Mouse (Mus musculus): ENCODE results near the gene Rgs3. TPM values are rescaled to one million over a fixed set of nuclear protein-coding genes. Genes with fewer than 3 reads are reported as not detected.

Gene Rgs3
- polyA plus RNA-seq, 1 experiment: 92.5 TPM

DNA sequence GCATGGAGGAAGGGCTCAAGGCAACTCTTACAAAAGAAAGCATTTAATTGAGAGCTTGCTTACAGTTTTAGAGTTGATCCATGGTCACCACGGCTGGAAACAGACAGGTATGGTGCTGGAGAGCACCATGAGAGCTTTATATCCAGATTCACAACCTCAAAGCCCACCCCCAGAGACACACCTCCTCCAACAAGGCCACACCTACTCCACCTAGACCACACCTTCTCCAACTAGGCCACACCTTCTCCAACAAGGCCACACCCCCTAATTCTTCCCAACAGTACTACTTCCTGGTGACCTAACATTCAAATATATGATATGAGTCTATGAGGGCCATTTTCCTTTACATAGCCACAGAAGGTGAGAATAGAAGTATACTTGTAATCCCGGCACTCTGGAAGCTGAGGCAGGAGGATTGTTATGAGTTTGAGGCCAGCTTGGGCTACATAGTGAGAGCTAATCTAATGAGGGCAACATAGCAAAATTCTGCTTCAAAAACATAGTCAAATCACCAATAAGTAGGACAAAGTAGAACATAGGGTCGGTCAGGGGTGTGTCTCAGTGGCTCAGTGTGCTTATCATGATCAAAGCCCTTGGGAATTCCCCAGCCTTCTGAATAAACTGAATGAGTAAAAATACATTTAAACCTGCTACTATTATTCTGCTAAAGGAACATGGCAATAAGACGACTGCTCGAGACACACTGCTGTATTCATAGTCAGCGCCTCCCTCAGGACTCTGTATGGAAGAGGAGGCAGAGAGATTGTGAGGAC lies 180.8 kb downstream of the Rgs3 start:
- TF ChIP-seq CTCF (IDR thresholded peaks at IDR 0.05; ENCODE audit: borderline replicate concordance, extremely low read depth, insufficient read depth, insufficient read length) (no peak), POLR2A (IDR thresholded peaks at IDR 0.05; ENCODE audit: borderline replicate concordance, extremely low read depth, insufficient read depth, insufficient read length, poor library complexity, severe bottlenecking) (no peak)
- DNase-seq (ENCODE audit: low read depth): no peak

DNA sequence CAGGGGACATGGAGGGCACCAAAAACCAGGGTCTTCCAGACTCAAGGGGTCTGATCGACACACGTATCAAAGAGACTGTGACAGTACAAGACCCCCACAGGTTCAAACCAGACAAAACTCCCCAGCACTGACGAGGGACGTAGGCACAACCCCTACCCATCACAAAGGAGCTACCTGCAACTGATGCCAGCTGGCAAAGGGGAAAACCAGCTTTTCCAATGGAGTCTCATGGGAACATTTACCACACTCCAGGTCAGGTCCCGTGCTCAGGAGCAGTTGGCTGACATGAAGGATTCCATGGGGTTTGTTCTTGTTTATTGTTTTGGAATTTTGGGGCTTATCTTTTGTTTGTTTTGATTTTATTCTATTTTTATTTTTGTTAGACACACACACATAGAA lies 181.4 kb downstream of the Rgs3 start:
- TF ChIP-seq POLR2A (IDR thresholded peaks at IDR 0.05; ENCODE audit: borderline replicate concordance, extremely low read depth, insufficient read depth, insufficient read length, poor library complexity, severe bottlenecking) (no peak), CTCF (IDR thresholded peaks at IDR 0.05; ENCODE audit: borderline replicate concordance, extremely low read depth, insufficient read depth, insufficient read length) (no peak)
- no peak for DNase-seq (ENCODE audit: low read depth)

DNA sequence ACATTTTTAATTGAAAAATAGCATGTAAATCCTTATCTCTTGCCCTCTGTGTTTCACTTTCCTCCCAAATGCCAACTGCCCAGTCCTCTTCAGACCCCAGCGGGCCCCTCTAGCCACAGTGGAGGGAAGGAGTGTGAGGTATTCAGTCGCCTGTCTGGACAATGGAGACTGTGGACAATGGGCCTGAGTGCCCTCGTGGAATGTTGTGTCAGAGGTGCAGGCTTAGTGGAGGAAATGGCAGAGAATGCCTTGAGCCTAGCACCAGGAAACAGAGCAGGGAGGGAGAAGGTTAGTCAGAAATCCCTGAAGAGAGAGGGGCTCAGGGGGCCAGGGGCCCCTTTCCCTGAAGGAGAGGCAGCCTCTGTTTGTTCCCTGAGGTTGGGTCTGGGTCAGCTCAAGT lies 182.0 kb downstream of the Rgs3 start:
- TF ChIP-seq POLR2A (IDR thresholded peaks at IDR 0.05; ENCODE audit: borderline replicate concordance, extremely low read depth, insufficient read depth, insufficient read length, poor library complexity, severe bottlenecking) (no peak), CTCF (IDR thresholded peaks at IDR 0.05; ENCODE audit: borderline replicate concordance, extremely low read depth, insufficient read depth, insufficient read length) (no peak)
- DNase-seq (ENCODE audit: low read depth): no peak

DNA sequence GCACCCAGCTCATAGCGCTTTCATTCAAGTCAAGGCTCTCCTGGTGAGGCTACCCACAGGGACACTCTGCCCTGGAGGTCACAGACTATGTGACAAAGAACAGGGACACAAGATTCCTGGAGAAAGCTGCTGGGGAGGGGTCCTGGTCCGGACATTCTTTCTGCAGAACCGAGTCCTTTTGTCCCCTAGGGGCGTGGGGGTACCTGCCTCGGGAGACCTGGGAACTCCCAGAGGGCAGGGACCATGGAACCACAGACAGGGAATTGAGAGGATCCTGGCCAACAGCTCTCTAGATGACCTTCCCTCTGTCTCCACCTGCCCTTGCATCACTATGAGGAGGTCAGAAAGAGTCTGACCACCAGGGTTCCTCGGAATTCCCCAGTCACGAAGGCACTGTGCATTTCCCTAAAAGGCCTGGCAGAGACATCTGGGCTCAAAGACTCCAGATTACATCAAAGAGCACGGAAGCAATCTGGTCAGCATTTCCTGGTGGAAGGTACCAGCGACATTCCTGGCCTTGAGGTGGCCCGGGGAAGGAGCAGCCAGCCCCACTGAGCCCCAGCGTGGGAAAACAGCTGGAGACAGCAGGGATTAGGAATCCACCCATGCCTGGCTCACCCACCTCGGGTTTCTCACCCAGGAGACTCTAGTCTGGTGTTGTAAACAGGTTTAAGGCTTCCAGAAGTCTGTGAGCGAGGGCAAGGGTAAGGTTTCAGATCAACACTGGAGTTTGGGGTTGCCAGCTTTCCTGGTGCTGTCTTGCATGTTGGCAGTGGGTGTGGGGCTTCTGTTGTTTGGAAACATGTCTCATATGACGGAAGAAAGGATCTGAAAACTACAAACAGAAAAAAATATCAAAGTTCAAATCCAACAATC lies 183.5 kb downstream of the Rgs3 start:
- DNase-seq (ENCODE audit: low read depth): no peak
- no peak for TF ChIP-seq POLR2A (IDR thresholded peaks at IDR 0.05; ENCODE audit: borderline replicate concordance, extremely low read depth, insufficient read depth, insufficient read length, poor library complexity, severe bottlenecking)
- TF ChIP-seq CTCF (IDR thresholded peaks at IDR 0.05; ENCODE audit: borderline replicate concordance, extremely low read depth, insufficient read depth, insufficient read length): no peak

DNA sequence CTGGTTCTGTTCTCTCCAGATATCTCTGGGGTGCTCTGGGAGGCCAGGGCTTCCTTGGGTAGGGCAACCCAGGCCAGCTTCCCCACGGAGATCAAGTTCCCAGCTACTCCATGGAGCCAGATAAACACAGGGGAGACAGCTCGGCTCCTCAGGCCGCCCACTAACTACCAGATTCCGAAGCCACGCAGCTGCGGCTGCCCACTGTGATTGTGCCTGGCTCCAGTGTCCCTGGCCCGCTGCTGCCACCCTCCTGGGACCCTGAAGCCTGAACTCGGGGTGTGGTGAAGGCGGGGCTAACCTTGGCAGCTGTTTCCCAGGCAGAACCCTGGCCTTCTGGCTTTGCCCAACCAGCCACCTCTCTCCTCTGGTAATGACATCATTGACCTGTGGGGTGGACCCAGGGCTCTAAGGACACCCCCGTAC lies 184.9 kb downstream of the Rgs3 start:
- TF ChIP-seq POLR2A (IDR thresholded peaks at IDR 0.05; ENCODE audit: borderline replicate concordance, extremely low read depth, insufficient read depth, insufficient read length, poor library complexity, severe bottlenecking) (no peak), CTCF (IDR thresholded peaks at IDR 0.05; ENCODE audit: borderline replicate concordance, extremely low read depth, insufficient read depth, insufficient read length) (no peak)
- no peak for DNase-seq (ENCODE audit: low read depth)

DNA sequence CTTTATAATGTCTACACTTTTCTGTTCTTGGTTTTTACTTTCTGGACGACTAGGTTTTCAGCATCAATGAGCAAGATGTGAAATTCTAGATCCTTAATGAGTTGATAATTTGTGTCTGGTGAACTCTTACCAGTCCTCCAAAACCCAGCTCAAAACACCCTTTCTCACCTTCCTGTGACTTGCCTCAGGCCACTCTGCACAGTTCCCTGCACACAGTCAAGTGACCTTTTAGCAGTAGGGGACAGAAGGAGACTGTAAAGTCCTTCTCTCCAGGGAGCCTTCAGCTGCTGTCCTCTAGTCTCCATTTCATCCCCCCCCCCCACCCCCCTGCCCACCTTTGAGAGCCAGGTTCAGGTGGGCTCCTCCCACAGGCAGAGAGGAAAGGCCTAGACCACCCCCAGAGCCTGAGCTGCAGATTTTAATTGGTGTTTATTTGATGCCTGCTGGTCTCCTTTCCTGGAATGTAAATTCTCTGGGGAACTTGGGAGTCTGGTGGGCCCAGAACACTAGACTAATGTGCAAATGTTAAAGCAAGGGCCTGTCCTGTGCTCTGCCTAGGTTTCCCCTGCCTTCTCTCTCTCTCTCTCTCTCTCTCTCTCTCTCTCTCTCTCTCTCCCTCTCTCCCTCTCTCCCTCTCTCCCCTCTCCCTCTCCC lies 185.5 kb downstream of the Rgs3 start:
- TF ChIP-seq CTCF (IDR thresholded peaks at IDR 0.05; ENCODE audit: borderline replicate concordance, extremely low read depth, insufficient read depth, insufficient read length) (no peak), POLR2A (IDR thresholded peaks at IDR 0.05; ENCODE audit: borderline replicate concordance, extremely low read depth, insufficient read depth, insufficient read length, poor library complexity, severe bottlenecking) (no peak)
- DNase-seq (ENCODE audit: low read depth): no peak

Other genes with a start within 250 kb of the Rgs3 start
- 22.3 and 22.4 TPM in 2 replicates for gene Fkbp15, start 199.3 kb upstream of the Rgs3 start, polyA plus RNA-seq (2012; rRNA removed)
- 30.0 and 32.3 TPM in 2 replicates for gene Slc31a1, start 199.1 kb upstream of the Rgs3 start, polyA plus RNA-seq (2012; rRNA removed)
- gene Cdc26, start 151.2 kb upstream of the Rgs3 start, polyA plus RNA-seq (2012; rRNA removed): 84.0 and 92.6 TPM in 2 replicates
- gene Prpf4, start 151.1 kb upstream of the Rgs3 start, polyA plus RNA-seq (2012; rRNA removed): 23.4 and 26.7 TPM in 2 replicates
- 0.96 and 1.2 TPM in 2 replicates for gene Rnf183, start 124.6 kb upstream of the Rgs3 start, polyA plus RNA-seq (2012; rRNA removed)
- 6.9 and 8.0 TPM in 2 replicates for gene Wdr31, start 89.0 kb upstream of the Rgs3 start, polyA plus RNA-seq (2012; rRNA removed)
- gene Bspry, start 79.8 kb upstream of the Rgs3 start, polyA plus RNA-seq (2012; rRNA removed): 0.72 TPM in 2 replicates
- 6.9 and 8.8 TPM in 2 replicates for gene Hdhd3, start 56.4 kb upstream of the Rgs3 start, polyA plus RNA-seq (2012; rRNA removed)
- gene Alad, start 39.9 kb upstream of the Rgs3 start, polyA plus RNA-seq (2012; rRNA removed): 47.2 and 50.2 TPM in 2 replicates
- gene Pole3, start 34.8 kb upstream of the Rgs3 start, polyA plus RNA-seq (2012; rRNA removed): 46.1 and 47.9 TPM in 2 replicates
- 0.77 and 1.0 TPM in 2 replicates for gene 4933430I17Rik, start 34.5 kb upstream of the Rgs3 start, polyA plus RNA-seq (2012; rRNA removed)

Data from brain, embryonic 14.5 days (tissue).